Mouse (Mus musculus): ENCODE measurements around the gene Mterf4. TPM values are rescaled to one million over a fixed set of nuclear protein-coding genes. Genes with fewer than 3 reads are reported as not detected.
"Not testable (repeated sequence)": the region's sequence is repeated elsewhere in the genome, so short reads cannot be mapped to it uniquely, and the experiment has no call there.

Mterf4 gene
- total and polyA plus RNA-seq, 3 experiments, result 33.9 to 34.6 TPM; not detected in 1

- H3K9ac ChIP-seq (ENCODE audit: control insufficient read depth, low read depth, low read length, poor library complexity, severe bottlenecking), result no peak overlapping the region
- H3K79me2 ChIP-seq (ENCODE audit: control insufficient read depth, insufficient read depth, low read length, poor library complexity), result peaks cover under 1% of the 10 kb centered on the region; the same call in 1 of the 2 replicates
- H3K9me3 ChIP-seq (replicated peaks; ENCODE audit: insufficient read depth, low read length), result no peaks in the 10 kb centered on the region
- H3K27ac ChIP-seq (ENCODE audit: control insufficient read depth, low read depth, low read length), result no peak overlapping the region
- no peak overlapping the region for H3K4me3 ChIP-seq (ENCODE audit: control insufficient read depth in 1 of 2, insufficient read depth in 1 of 2, low read depth in 2 of 2, low read length in 2 of 2)
- TF ChIP-seq POLR2A (IDR thresholded peaks at IDR 0.05; ENCODE audit: control insufficient read depth in 1 of 2, insufficient read depth in 1 of 2, low read depth in 1 of 2, low read length in 2 of 2, poor library complexity in 1 of 2) (no peak), HCFC1 (IDR thresholded peaks at IDR 0.05; ENCODE audit: low read depth, low read length) (no peak), MAZ (IDR thresholded peaks at IDR 0.05; ENCODE audit: low read depth, low read length) (no peak), SIN3A (IDR thresholded peaks at IDR 0.05; ENCODE audit: low read length) (no peak), RCOR1 (IDR thresholded peaks at IDR 0.05; ENCODE audit: low read depth, low read length) (no peak), UBTF (IDR thresholded peaks at IDR 0.05; ENCODE audit: borderline replicate concordance, insufficient read depth, low read depth, low read length) (no peak), CHD1 (IDR thresholded peaks at IDR 0.05; ENCODE audit: low read depth, low read length) (no peak)
- no peak for DNase-seq (ENCODE audit: low read depth, low spot score)
- peaks cover 2 to 5% of the 10 kb centered on the region in 2 experiments; a peak in 3 of 4 replicates for H3K36me3 ChIP-seq (ENCODE audit: control insufficient read depth in 1 of 2, insufficient read depth in 2 of 2, low read length in 2 of 2)
- H3K27me3 ChIP-seq (ENCODE audit: control insufficient read depth in 1 of 2, insufficient read depth in 2 of 2, low read length in 2 of 2), result no peaks in the 10 kb centered on the region
- peaks cover 0 to under 1% of the 10 kb centered on the region in 2 experiments; a peak in 1 of 4 replicates for H3K4me1 ChIP-seq (ENCODE audit: control insufficient read depth in 1 of 2, insufficient read depth in 2 of 2, low read length in 2 of 2)
These were observed 5.9 kb downstream of the Mterf4 start for GRCm38 (mm10) chr1:93299791-93300190.

GRCm38 (mm10) chr1:93294491-93294890, 11.2 kb downstream of the Mterf4 start:
- H3K27ac ChIP-seq (ENCODE audit: control insufficient read depth, low read depth, low read length); H3K9ac ChIP-seq (ENCODE audit: control insufficient read depth, low read depth, low read length, poor library complexity, severe bottlenecking); H3K79me2 ChIP-seq (ENCODE audit: control insufficient read depth, insufficient read depth, low read length, poor library complexity); H3K27me3 ChIP-seq (ENCODE audit: control insufficient read depth in 1 of 2, insufficient read depth in 2 of 2, low read length in 2 of 2); H3K9me3 ChIP-seq (replicated peaks; ENCODE audit: insufficient read depth, low read length); H3K36me3 ChIP-seq (ENCODE audit: control insufficient read depth in 1 of 2, insufficient read depth in 2 of 2, low read length in 2 of 2); H3K4me3 ChIP-seq (ENCODE audit: control insufficient read depth in 1 of 2, insufficient read depth in 1 of 2, low read depth in 2 of 2, low read length in 2 of 2); DNase-seq (ENCODE audit: low read depth, low spot score): not testable (repeated sequence)
- peaks cover 0 to 15% of the 10 kb centered on the region in 2 experiments; a peak in 2 of 4 replicates for H3K4me1 ChIP-seq (ENCODE audit: control insufficient read depth in 1 of 2, insufficient read depth in 2 of 2, low read length in 2 of 2)

- Histone ChIP-seq H3K4me1 (ENCODE audit: control insufficient read depth in 1 of 2, insufficient read depth in 2 of 2, low read length in 2 of 2) (peaks cover 0 to 18% of the 10 kb centered on the region in 2 experiments; a peak in 2 of 4 replicates), H3K27ac (ENCODE audit: control insufficient read depth, low read depth, low read length) (no peak overlapping the region), H3K9ac (ENCODE audit: control insufficient read depth, low read depth, low read length, poor library complexity, severe bottlenecking) (no peak overlapping the region), H3K27me3 (ENCODE audit: control insufficient read depth in 1 of 2, insufficient read depth in 2 of 2, low read length in 2 of 2) (no peaks in the 10 kb centered on the region), H3K4me3 (ENCODE audit: control insufficient read depth in 1 of 2, insufficient read depth in 1 of 2, low read depth in 2 of 2, low read length in 2 of 2) (no peak overlapping the region), H3K9me3 (replicated peaks; ENCODE audit: insufficient read depth, low read length) (no peaks in the 10 kb centered on the region), H3K36me3 (ENCODE audit: control insufficient read depth in 1 of 2, insufficient read depth in 2 of 2, low read length in 2 of 2) (peaks cover 0 to 7% of the 10 kb centered on the region in 2 experiments; a peak in 2 of 4 replicates), H3K79me2 (ENCODE audit: control insufficient read depth, insufficient read depth, low read length, poor library complexity) (no peaks in the 10 kb centered on the region)
- TF ChIP-seq CHD1 (IDR thresholded peaks at IDR 0.05; ENCODE audit: low read depth, low read length), result no peak
- no peak for TF ChIP-seq NRF1 (IDR thresholded peaks at IDR 0.05; ENCODE audit: insufficient read depth, low read depth, low read length, poor library complexity, severe bottlenecking)
- no peak for TF ChIP-seq POLR2AphosphoS5 (IDR thresholded peaks at IDR 0.05; ENCODE audit: borderline replicate concordance, low read depth, low read length)
- TF ChIP-seq NELFE (IDR thresholded peaks at IDR 0.05; ENCODE audit: low read depth, low read length), result no peak
- TF ChIP-seq ZKSCAN1 (IDR thresholded peaks at IDR 0.05; ENCODE audit: low read depth, low read length), result no peak
- TF ChIP-seq USF1 (IDR thresholded peaks at IDR 0.05; ENCODE audit: low read depth, low read length), result no peak
- TF ChIP-seq KAT2A (conservative IDR thresholded peaks at IDR 0.05; ENCODE audit: low read depth, low read length), result no peak
- TF ChIP-seq ZMIZ1 (IDR thresholded peaks at IDR 0.05; ENCODE audit: low read depth, low read length), result no peak
- TF ChIP-seq SIN3A (IDR thresholded peaks at IDR 0.05; ENCODE audit: low read length), result no peak
- no peak for TF ChIP-seq MXI1 (IDR thresholded peaks at IDR 0.05; ENCODE audit: low read depth, low read length)
- TF ChIP-seq POLR2A (IDR thresholded peaks at IDR 0.05; ENCODE audit: control insufficient read depth in 1 of 2, insufficient read depth in 1 of 2, low read depth in 1 of 2, low read length in 2 of 2, poor library complexity in 1 of 2), result no peak
- TF ChIP-seq POLR2AphosphoS2 (IDR thresholded peaks at IDR 0.05; ENCODE audit: low read length), result no peak
- DNase-seq (ENCODE audit: low read depth, low spot score), result no peak
These were observed 13.7 kb downstream of the Mterf4 start for GRCm38 (mm10) chr1:93292006-93292405.
